Mouse (Mus musculus): ENCODE data around the gene Fam53b.

Fam53b gene

DNA sequence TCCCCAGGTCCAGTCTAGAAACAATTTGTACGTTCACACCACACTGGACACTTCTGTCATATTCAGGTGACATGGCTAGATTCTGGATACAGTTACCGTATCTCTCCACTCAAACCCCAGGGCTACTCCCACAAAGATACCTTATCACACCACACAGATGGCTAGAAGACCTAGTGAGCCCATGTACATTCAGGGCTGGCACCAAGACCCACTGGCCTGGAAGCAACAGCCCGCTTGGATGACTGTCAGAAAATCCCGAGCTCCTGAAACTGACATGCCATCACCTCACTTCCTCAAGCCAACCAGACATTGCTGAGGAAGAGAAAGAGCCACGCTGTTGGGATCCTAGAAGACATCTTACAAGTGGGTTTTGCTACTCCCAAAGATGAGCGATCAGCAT, 74.8 kb downstream of the Fam53b start:
- peak; percentile 68 for DNase-seq (ENCODE audit: low read depth, low spot score)

DNA sequence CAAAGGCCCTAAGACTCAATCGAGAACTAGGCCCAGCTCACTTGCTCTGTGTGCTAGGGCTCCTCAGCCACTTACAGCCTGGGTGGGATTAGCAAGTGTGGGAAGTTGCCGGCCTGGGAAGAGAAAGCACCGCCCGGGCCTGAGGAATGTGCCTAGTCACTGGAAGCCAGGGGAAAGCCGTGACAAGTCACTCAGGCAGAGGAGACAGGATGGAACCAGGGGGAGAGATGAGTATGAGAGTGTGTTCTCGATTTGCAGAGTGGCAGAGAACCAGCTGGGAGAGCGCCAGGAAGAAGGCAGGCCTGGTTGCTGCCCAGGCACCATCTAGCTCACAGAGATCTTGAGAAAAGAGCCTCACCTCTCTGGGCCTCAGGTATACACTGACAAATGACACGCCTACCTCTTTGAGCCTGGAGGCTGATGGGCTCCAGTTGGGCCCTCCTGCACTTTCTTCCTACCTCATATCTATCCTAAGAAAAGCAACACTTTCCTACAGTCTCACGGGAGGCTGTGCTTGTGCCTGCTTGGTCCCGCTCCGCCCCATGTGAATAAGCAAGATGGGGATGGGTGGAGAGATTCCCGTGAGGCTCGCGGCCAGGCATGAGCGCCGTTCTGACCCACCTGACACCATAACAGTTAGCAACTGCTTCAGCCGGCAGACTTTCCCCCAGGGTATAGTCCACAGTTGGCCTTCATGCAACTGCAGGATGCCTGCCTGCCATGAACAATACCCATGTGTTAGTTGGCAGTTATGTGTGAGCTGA, 77.4 kb downstream of the Fam53b start:
- DNase-seq (ENCODE audit: low read depth, low spot score) = no peak

DNA sequence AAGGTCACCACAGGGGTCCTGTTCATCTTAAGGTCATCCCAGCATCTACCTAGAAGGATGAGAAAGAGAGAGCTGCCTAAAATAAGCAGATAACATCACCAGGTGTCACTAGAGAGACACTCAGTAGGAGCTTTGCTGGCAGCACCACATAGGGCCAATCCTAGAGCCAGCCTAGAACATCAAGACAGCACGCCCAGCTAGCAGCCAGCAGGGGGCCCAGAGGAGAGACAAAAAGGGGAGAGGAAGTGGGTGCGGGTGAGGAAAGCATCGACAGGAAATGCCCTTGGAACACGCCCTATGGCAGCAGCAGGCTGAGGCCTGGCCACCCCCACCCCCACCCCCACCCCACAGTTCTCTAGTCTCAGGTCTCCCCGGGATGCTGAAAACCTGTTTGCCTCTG, 78.5 kb downstream of the Fam53b start:
- DNase-seq (ENCODE audit: low read depth, low spot score) = no peak

DNA sequence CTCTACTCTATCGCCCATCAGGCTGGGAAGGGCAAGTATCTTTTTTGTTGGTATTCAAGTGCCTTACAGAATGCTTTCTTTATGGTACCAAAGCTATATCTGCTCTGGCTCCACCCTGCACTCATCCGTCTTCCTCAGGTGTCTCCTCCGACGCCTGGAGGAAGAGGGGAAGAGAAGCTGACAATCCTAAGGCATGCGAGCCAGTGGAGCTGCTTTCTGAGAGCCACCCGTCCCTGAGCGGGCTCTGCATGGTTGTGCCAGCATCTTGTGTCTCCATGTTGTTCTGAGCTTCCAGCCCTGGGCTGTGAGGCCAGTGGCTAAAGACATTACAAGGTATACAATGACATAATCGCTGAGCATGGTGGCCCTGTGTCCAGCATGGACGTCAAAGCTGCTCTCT, 79.5 kb downstream of the Fam53b start:
- DNase-seq (ENCODE audit: low read depth, low spot score) = no peak

DNA sequence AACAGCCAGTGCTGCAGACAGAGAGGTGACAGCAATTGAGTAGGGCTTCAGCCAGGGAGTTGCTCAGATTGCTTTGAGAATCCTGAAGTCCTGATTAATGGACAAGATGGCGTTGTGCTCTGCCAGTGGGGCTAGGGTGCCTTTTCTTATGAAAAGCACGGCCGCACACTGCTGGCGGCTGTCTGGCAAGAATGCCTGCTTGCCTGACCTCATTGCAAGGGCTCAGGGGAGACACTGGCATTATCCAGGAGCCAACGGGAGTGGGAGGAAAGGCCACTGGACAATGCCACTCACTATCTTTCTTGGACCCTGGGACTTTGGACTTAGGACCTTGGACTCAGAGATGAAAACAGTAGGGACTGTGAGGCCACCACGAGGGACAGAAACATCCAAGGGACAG, 80.2 kb downstream of the Fam53b start:
- DNase-seq (ENCODE audit: low read depth, low spot score) = no peak

DNA sequence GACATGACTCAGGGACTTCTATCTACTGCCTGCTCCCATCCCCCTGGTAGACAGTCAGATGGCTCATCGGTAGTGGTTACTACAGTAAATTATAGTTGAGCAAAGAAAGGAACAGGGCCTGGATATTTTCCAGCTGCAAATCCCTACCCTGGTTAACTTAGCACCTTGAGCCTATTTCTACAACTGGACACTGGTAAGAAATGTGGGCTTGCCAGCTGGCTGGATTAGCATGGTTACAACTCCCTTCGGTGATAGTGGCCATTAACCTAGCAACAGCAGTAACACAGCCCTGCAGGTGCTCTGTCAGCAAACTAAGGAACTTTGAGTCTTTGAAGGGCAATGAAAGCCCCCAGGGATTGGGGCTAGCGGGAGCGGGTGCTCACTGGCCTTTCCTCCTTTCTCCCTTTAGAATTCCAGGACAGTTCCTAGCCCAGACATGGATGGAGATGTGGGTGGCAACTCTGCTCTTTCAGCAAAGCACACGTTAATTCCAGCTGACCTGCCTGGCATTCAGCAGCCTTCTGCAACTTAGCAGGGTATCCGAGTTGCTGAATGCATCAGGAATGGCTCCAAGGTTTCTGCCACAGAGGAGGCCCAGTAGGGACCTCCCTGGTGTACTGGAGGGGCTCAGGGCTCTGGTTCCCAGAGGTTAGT, 81.4 kb downstream of the Fam53b start:
- no peak for DNase-seq (ENCODE audit: low read depth, low spot score)

DNA sequence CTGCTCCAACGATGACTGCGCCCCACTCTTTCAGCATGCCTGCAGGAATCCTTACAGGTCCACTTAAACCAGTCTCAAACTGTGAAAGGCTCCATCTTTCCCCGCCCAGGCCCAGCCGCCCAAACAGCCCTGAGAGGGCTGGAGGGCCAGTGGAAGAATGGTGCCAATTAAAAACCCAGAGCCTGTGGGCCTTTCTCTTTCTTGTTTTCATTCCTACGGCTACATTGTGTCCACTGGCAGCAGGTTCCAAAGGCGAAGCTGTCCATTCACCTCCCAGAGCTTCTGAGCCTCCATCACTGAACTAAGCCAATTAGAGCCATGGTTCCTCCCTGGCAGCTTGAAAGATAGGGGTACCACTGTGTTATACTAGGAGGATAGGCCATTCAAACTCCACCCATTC, 82.1 kb downstream of the Fam53b start:
- DNase-seq (ENCODE audit: low read depth, low spot score) = no peak

DNA sequence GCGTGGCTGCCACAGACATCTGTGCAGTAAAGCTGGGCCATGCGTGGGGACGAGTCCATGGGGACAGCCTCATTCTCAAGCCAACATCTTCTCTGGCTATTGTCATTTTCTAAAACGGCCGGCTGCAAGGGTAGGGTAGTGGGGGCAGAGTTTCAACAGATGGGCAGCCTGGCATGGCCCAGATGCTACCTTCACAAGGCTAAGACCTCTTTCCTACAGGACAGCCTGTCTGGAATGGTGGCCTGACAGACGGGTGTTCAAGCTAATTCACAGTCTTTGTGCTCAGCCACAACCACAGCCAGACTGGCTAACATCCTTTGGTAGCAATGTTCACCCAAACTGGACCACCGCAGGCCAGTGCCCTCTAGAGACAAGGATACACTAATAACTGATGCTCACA, 83.2 kb downstream of the Fam53b start:
- DNase-seq (ENCODE audit: low read depth, low spot score) = no peak

DNA sequence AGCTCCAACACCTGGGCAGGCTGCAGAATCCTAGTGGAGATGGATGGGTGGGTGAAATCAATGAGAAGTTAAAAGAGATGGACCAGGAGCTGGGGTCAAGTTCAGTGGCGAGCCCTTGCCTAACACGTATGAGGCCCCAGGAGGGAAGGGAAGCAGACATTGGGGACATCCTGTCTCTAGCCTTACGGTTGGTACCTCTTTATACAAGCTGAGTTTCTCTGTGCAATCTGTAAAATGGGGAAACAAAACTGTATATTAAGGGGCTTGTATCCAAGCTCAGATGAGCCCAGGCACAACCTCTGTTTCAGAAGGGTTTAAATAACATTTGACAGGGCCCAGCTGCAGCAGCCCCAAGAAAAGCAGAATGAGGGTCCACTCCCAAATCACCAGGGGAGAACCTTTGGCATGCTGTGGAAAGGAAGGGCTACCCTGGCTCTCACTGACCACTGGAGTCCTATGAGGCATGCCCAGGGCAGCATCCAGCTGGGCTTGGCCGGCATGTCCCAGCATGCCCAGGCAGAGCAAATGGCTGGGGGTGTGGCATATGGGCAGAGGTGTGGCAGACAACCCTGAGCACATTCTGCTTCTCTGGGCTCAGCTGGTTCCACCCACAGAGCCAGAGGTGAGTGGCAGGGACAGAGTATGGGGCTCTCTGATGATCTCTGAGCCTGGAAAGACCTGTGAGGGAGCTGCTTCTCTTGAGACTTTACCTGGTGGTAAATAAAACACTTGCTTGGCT, 84.4 kb downstream of the Fam53b start:
- no peak for DNase-seq (ENCODE audit: low read depth, low spot score)

DNA sequence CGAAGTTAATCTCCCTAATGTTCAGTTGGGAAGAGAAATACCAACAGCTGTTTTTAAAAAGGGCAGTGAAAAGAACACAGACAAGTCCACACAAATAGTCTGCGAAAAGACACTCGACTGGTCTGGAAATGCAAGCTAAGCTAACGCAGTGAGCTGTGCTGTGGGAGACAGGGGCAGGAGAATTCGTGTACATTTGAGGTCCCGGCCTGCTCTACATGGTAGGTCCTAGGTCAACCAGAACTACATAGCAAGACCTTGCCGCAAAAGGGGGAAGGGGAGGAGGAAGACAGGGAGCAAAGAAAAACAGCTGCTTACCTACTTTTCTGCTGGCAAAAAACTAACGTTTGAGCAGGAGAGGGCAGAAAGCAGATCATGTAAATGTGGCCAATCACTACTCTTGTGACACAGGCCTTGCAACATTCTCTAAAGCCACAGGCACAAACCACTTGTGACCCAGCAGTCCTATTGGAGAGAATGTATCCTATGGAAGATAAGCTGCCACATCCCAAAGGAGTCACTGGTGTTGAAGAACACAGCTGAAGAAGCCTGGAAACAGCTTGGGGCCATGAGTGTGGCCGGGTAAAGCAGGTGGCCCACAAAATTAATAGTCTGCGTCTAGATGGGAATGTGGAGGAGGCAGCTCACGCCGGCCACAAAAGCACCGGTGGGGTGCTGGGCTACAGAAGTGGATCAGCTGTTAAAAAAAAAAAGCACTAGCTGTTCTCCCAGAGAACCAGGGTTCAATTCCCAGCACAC, 87.4 kb downstream of the Fam53b start:
- DNase-seq (ENCODE audit: low read depth, low spot score) = no peak

DNA sequence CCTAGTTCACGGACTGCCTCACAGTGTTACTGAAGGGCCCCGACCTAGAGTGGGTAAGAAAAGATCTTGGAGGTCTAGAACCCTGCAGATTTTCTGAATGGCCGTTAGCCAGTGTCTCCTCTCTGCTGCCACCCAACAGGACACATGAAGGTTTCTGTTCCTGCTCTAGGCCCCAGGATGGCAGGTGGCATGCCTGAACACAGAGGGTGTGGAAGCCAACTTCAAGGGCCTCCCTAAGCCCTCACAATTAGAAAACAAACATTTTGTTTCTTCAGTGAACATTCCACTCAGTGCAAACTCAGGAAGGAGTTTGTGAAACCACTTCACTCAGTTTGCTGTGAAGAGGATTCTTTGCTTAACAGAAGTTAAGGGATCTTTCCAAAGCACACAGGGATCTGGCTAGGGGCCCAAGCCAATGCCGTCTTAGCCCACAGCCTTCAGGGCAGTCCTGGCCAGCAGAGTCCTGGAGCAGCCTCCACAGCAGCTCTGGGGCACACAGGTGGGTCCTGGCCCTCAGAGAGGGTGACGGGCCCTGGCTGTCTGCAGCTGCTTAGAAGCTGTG, 89.1 kb downstream of the Fam53b start:
- no peak for DNase-seq (ENCODE audit: low read depth, low spot score)

DNA sequence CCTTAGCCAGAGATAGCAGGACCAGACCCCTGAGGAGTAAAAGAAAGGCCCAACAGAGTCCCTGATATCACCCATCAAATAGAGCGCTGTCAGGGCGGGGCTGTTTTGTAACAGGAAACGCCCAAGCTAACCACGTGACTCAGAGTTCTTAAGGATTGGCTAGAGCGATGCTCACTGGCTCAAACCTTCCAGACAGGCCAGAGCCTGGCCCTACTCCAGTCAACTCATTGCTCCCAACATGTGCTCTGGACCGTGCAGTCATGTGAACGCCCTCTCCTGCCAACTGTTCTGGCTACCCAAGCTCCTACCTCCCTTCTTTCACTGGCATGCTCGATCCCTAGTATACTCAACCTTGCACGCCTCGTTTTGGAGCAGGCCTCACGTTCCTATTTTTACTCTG, 89.8 kb downstream of the Fam53b start:
- peak; percentile 87 for DNase-seq (ENCODE audit: low read depth, low spot score)

DNA sequence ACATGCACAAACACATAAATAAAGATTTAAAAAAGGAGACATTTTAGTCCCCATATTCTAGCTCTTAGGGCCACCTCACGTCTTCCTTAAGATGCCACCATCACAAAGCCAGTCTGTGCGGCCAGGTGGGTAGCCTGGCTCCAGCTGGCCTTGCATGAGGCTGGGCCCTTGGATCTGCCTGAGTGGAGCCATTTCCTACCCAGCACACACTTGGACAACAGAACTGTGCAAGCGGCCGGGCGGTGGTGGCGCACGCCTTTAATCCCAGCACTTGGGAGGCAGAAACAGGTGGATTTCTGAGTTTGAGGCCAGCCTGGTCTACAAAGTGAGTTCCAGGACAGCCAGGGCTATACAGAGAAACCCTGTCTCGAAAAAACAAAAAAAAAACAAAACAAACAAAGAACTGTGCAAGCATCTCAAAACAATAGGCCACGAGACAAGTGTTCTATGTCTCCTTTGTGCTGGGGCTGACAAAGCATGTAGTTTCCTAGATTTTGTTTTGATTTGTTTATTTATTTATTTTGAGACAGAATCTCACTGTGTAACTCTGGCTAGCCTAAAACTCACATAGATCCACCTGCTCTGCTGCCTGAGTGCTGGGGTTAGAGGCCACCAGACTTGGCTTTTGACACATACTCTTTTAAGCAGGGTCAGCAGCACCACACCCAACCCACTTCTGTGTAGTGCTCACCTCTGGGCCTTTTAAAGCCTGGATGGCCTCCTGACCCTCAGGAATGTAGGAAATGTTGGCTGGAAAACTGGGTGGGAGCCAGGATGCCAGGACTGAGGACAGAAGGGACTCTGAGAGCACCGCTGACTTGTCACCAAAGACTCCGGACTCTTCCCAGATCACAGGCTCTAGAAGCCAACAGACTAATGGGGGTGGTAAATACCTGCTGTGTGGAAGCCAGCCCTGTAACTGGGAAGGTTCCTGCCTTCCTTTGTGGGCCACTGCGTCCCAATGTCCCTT, 91.0 kb downstream of the Fam53b start:
- DNase-seq (ENCODE audit: low read depth, low spot score) = no peak

DNA sequence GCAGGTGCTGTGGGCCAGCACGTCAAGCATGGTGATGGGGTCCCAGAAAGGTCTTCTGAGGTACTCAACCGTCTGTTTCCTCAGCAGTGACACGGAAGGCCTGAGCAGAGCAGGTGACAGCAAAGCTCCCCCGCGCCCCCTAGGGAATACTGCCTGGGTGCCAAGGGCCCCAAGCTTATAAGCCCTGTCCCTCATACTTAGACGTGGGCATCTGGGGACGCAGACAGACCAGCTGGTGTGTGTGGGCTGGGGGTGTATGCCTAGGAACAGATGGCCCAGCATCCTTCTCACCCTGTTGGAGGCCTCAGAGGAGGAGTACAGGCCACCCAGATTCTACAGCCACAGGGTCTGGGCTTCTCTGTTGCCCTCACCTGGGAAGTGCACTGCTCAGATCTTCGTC, 93.1 kb downstream of the Fam53b start:
- no peak for DNase-seq (ENCODE audit: low read depth, low spot score)

DNA sequence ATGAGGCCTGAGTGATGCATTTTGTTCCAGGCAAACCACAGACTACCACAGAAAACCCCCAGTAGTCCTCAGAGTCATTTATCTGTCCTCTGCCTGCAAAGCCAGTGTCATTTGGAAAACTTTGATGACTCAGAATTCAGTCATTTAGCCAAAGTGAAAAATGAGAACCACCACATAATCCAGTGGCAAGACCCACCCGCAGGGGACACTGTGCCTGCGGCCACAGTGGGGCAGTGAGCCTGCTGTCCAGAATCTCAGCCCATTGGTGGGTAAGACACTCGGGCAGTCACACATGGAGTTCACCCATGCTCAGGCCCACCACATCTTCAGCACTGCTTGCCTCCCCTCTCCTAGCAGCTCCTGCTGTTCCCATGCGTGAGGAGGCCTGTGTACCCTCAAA, 94.1 kb downstream of the Fam53b start:
- DNase-seq (ENCODE audit: low read depth, low spot score) = no peak

DNA sequence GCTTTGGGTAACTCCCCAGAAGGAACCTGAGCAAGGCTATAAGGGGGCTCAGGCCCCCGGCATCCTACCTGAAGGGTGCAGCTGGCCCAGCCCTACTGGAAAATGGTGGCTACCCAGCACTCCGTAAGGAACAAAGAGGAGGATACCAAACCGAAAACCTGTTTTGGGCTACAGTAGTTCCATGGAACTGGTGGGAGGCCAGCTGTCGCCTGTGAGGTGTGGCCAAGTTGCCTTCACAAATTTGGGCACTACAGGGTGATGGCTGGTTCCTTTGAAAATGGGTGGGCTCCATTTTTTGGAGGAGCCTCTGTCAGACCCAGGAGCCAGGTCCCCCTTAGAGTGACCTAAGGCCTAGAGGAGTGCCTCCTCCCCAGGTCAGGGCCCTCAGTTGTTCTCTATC, 98.4 kb downstream of the Fam53b start:
- DNase-seq (ENCODE audit: low read depth, low spot score) = no peak

DNA sequence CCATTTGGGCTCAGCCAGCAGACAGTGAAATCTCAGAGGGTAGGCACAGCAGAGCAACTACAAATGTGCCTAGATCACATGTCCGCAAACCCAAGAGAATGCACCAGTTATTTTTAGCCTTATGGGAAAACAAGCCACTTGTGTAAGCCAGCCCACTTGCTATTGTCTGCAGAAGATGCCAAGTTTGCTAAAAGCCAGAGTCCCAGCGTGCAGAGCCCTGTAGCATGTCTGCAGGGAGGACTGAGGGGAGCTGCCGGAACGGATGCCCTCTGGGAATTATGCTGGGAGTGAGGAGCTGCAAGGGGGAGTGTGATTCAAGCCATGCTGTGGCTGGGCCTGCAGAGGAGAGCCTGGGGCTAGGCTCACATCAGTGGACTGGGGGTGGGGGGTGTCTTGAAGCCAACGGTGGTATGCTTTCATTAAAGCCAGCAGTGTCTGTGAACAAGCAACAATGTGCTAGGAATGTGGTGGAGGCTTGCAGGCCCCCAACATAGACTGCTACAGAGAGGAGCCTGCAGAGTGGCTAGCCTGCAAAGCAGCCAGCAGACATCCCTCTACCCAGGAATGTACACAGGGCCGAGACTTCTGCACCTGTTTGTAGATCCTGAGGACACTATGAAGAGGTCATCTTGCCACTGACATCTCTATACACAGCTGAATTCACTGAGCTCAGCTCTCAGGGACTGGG, 99.3 kb downstream of the Fam53b start:
- DNase-seq (ENCODE audit: low read depth, low spot score) = no peak

DNA sequence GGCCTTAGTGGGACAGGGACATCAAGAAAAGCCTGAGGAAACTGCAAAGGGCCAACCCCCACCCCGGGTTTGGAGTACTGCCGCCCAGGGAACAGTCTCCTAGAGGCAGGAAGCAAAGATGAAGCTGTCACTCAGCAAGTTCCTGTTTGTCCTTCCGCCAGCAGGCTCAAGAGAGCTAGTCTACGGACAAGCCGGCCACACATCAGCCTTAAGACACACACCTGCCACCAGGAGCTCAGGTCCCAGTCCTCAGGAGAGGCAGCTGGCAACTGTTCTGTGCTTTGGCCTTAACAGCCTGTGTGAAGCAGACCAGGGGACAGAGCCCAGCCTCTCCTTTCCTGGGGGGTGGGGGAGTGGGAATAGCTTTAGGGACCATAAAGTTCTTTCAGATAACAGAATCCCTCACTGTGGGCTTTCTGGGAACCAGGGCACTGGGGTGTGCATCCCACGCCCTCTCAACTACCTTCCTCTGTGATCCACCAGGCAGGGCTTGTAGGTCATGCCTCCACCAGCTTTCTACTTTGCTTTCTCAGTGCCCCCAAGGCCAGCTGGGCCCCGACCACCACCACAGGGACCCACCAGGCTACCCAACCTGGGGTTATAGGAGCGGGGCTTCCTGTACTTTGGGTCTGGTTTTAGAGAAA, 100.1 kb downstream of the Fam53b start:
- DNase-seq (ENCODE audit: low read depth, low spot score) = no peak

DNA sequence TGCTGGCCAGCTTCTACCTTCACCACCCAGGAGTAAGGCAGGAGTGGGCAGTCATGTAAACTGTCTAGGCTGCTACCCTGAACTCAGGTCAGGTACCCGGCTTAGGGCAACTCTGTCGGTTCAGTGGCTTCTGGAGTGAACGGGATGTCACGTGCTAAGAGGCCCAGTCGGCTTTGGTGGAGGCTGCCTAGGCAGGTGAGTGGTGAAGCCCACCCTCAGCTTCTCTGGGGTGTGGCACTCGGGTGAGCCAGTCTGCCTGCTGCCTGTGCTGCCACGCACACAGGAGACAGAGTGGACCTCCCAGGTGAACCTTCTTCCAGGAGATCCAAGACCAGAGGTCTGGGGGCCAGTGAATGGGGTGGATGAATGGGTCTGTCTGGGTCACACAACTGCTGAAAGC, 100.7 kb downstream of the Fam53b start:
- no peak for DNase-seq (ENCODE audit: low read depth, low spot score)

Data from c-Kit-negative CD71-positive TER-119-positive erythroid progenitor cells, embryonic 14.5 days (primary cell).